Mouse (Mus musculus) cortical plate, adult 2 months (tissue): ENCODE results near the gene Dcbld2.

ENCODE experiments used
- CTCF ChIP-seq: fragments of 200-500 bp; IDR thresholded peaks from 2 replicates; pipeline ENCODE4 v1.5.1; 2011; ENCODE audit warnings: mild to moderate bottlenecking, control low read depth, low read length; ENCODE audit not compliant: insufficient read depth; ENCODE audit errors: extremely low read depth
- POLR2A ChIP-seq: fragments of 200-500 bp; IDR thresholded peaks from 2 replicates; pipeline ENCODE4 v1.6.1; 2011; ENCODE audit warnings: mild to moderate bottlenecking, low read length, control low read depth; ENCODE audit not compliant: insufficient read depth; ENCODE audit errors: extremely low read depth

- TF ChIP-seq CTCF (no peak), POLR2A (no peak)
Observed at GRCm38 (mm10) chr16:58482296-58482695, 74.1 kb downstream of the Dcbld2 start.
